Mouse (Mus musculus): ENCODE measurements around the gene Slc1a7.

DNA sequence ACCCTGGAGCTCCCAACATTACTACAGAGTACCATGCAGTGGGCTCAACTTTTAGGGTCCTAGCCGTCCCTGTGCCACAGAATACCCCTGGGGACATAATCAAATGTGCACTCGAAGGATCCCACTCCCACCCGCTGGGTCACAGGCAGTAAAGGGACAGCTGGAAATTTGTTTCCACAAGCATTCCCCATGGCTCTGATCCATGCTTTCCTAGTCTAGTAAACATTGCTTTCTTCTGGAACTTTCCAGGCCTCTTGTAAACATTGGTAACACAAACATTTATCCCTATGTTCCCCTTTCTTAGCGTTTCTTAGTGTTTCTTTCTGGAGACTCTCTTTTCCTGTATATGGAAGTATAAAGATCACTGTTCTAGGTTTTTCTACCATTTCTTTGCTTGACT, 18.2 kb upstream of the Slc1a7 start:
- no peak for TF ChIP-seq CTCF (IDR thresholded peaks at IDR 0.05; ENCODE audit: low read depth, low read length)
- TF ChIP-seq POLR2A (IDR thresholded peaks at IDR 0.05; ENCODE audit: extremely low read depth, insufficient read depth, low read length) = no peak

Data from liver, adult 2 months (tissue).